20 mouse cellular contexts compared by ENCODE assay signal in the genomic region with DNA sequence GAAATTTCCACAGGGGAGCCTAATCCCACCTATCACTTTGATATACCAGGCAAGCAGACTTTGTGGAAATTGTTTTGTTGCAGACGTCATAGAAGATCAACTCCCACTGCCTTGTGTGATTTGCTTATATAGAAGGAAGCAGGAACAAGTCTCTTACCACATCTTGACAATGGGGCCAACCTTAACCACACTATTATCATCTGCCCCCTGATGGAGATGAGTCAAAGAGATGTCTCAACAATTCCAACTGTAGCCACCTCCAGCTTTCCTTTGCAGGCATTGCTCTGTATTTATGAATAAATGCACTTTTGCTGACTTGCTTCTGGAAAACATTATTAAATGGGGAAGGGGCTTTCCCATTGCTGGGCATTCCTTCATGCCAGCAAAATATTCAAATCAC.
"Had no signal": no experiment of that assay in that cellular context is flagged by ENCODE, and none has a peak within 500 bp of the region (broad histone marks: within the 10 kb centered on the region; RNA-seq: fewer than 3 reads in every experiment).

No protein-coding gene starts in this region.

- ATAC-seq: liver, embryonic 12.5 days; midbrain, embryonic 16.5 days had no signal

- H3K27me3 ChIP-seq: liver, embryonic 12.5 days; liver, embryonic 15.5 days; lung, embryonic 15.5 days; midbrain, embryonic 12.5 days; neural tube, embryonic 13.5 days; stomach, embryonic 15.5 days had no signal

- H3K9me3 ChIP-seq: limb, embryonic 10.5 days; limb, embryonic 13.5 days; liver, embryonic 12.5 days; liver, embryonic 15.5 days; lung, embryonic 15.5 days; midbrain, embryonic 12.5 days; neural tube, embryonic 13.5 days; stomach, embryonic 15.5 days had no signal

- H3K4me1 ChIP-seq: limb, embryonic 10.5 days; limb, embryonic 13.5 days; liver, embryonic 12.5 days; liver, embryonic 15.5 days; lung, embryonic 15.5 days; midbrain, embryonic 12.5 days; neural tube, embryonic 13.5 days; stomach, embryonic 15.5 days had no signal

- H3K36me3 ChIP-seq: limb, embryonic 10.5 days; limb, embryonic 13.5 days; liver, embryonic 12.5 days; liver, embryonic 15.5 days; lung, embryonic 15.5 days; midbrain, embryonic 12.5 days; neural tube, embryonic 13.5 days; stomach, embryonic 15.5 days had no signal

- H3K9ac ChIP-seq: limb, embryonic 13.5 days; liver, embryonic 12.5 days; liver, embryonic 15.5 days; lung, embryonic 15.5 days; midbrain, embryonic 12.5 days; neural tube, embryonic 13.5 days; stomach, embryonic 15.5 days had no signal

- DNase-seq: kidney, adult 2 months; kidney, postnatal 10 days; kidney, postnatal 4 days; liver; lung, adult 18-20 months; lung, postnatal 10 days; lung, postnatal 4 days; right cerebral cortex, postnatal 25 days; spleen, adult 18-20 months; thymus, postnatal 25 days had no signal

- H3K4me2 ChIP-seq: limb, embryonic 13.5 days; liver, embryonic 12.5 days; liver, embryonic 15.5 days; lung, embryonic 15.5 days; midbrain, embryonic 12.5 days; neural tube, embryonic 13.5 days; stomach, embryonic 15.5 days had no signal

- H3K27ac ChIP-seq: limb, embryonic 10.5 days; limb, embryonic 13.5 days; liver, embryonic 12.5 days; liver, embryonic 15.5 days; lung, embryonic 15.5 days; midbrain, embryonic 12.5 days; neural tube, embryonic 13.5 days; stomach, embryonic 15.5 days had no signal

- H3K4me3 ChIP-seq: limb, embryonic 10.5 days; limb, embryonic 13.5 days; liver, embryonic 12.5 days; liver, embryonic 15.5 days; lung, embryonic 15.5 days; midbrain, embryonic 12.5 days; myocyte; neural tube, embryonic 13.5 days; stomach, embryonic 15.5 days had no signal
